ENCODE assay signal across 9 mouse cellular contexts in genomic region chr15:99420521-99421014, GRCm38 (mm10). TPM values are rescaled to one million over a fixed set of nuclear protein-coding genes. Genes with fewer than 3 reads are reported as not detected.
DNase-seq lines count a peak whose midpoint lies in the region; ATAC-seq and TF ChIP-seq lines count a peak whose summit lies in the region.
"Had no signal": no experiment of that assay in that cellular context is flagged by ENCODE, and none has a peak within 500 bp of the region (broad histone marks: within the 10 kb centered on the region; RNA-seq: fewer than 3 reads in every experiment).

No protein-coding gene starts in this region.

- H3K9ac ChIP-seq in hindbrain, embryonic 14.5 days: no peak overlapping the region
- no peak overlapping the region for H3K9ac ChIP-seq in liver, embryonic 12.5 days
- H3K9ac ChIP-seq in neural tube, embryonic 11.5 days (ENCODE audit: low read length): peak overlapping the region; percentile 41

- DNase-seq in CD4-positive, CD25-positive, alpha-beta regulatory T cell, adult 2 months (ENCODE audit: low read depth, low spot score): peak; percentile 25
- DNase-seq in adrenal gland, postnatal 36 days: peak; percentile 51 to 72
- peak; percentile 85 for DNase-seq in gastrocnemius, adult 2 months
- DNase-seq in hindbrain, embryonic 14.5 days (ENCODE audit: low spot score): peak; percentile 73
- DNase-seq in neural tube, embryonic 11.5 days (ENCODE audit: low spot score): peak; percentile 76
- DNase-seq in B cell, adult 2 months: no peak

- ATAC-seq in CD4-positive, CD25-positive, alpha-beta regulatory T cell, adult 4 months: no peak
- peak; percentile 52; the same call in 1 of the 2 replicates for ATAC-seq in hindbrain, embryonic 14.5 days (ENCODE audit: low FRiP score)
- no peak for ATAC-seq in liver, embryonic 12.5 days
- peak; percentile 78 for ATAC-seq in neural tube, embryonic 11.5 days (ENCODE audit: insufficient read depth, low FRiP score, low TSS enrichment)

- no peaks in the 10 kb centered on the region for H3K9me3 ChIP-seq in hindbrain, embryonic 14.5 days (ENCODE audit: control insufficient read depth, low read length)
- no peaks in the 10 kb centered on the region for H3K9me3 ChIP-seq in liver, embryonic 12.5 days (replicated peaks)
- H3K9me3 ChIP-seq in neural tube, embryonic 11.5 days (ENCODE audit: control insufficient read depth, low read length): no peaks in the 10 kb centered on the region

- WGBS in hindbrain, embryonic 14.5 days: 3% methylated on average over 12 of the region's 12 CpGs
- 14% methylated on average over 12 of the region's 12 CpGs for WGBS in liver, embryonic 12.5 days (ENCODE audit: insufficient replicate concordance)
- 7% methylated on average over 12 of the region's 12 CpGs for WGBS in neural tube, embryonic 11.5 days

- peak overlapping the region; percentile 55 for H3K4me3 ChIP-seq in gastrocnemius, adult 2 months
- H3K4me3 ChIP-seq in hindbrain, embryonic 14.5 days (replicated peaks; ENCODE audit: low read length): no peak overlapping the region
- peak overlapping the region; percentile 16 for H3K4me3 ChIP-seq in liver, embryonic 12.5 days
- H3K4me3 ChIP-seq in neural tube, embryonic 11.5 days (ENCODE audit: low read depth, low read length): no peak overlapping the region

- no peak for TF ChIP-seq CTCF in gastrocnemius, adult 2 months (IDR thresholded peaks at IDR 0.05)

- peak overlapping the region; percentile 40 for H3K4me2 ChIP-seq in hindbrain, embryonic 14.5 days (replicated peaks)
- peak overlapping the region; percentile 48 for H3K4me2 ChIP-seq in liver, embryonic 12.5 days
- H3K4me2 ChIP-seq in neural tube, embryonic 11.5 days (ENCODE audit: low read depth): peak overlapping the region; percentile 18

- peaks cover 10% of the 10 kb centered on the region for H3K4me1 ChIP-seq in hindbrain, embryonic 14.5 days (replicated peaks; ENCODE audit: control insufficient read depth, insufficient read depth, low read length)
- peaks cover 36% of the 10 kb centered on the region for H3K4me1 ChIP-seq in liver, embryonic 12.5 days
- no peaks in the 10 kb centered on the region; the same call in 1 of the 2 replicates for H3K4me1 ChIP-seq in neural tube, embryonic 11.5 days (ENCODE audit: control insufficient read depth, insufficient read depth, low read length)

- intact Hi-C loops in gastrocnemius, adult 2 months (cut with DNase I): no loop called here

- H3K27me3 ChIP-seq in hindbrain, embryonic 14.5 days (ENCODE audit: control insufficient read depth, insufficient read depth, low read length): no peaks in the 10 kb centered on the region
- H3K27me3 ChIP-seq in liver, embryonic 12.5 days (replicated peaks): no peaks in the 10 kb centered on the region
- no peaks in the 10 kb centered on the region for H3K27me3 ChIP-seq in neural tube, embryonic 11.5 days (ENCODE audit: control insufficient read depth, insufficient read depth, low read length)

- peak overlapping the region; percentile 86 for H3K27ac ChIP-seq in gastrocnemius, adult 2 months
- peak overlapping the region; percentile 44 for H3K27ac ChIP-seq in hindbrain, embryonic 14.5 days
- peak overlapping the region; percentile 69 for H3K27ac ChIP-seq in liver, embryonic 12.5 days
- peak overlapping the region; percentile 74 for H3K27ac ChIP-seq in neural tube, embryonic 11.5 days (ENCODE audit: low read depth, low read length)
- H3K27ac ChIP-seq: macrophage had no signal

- H3K36me3 ChIP-seq in hindbrain, embryonic 14.5 days (replicated peaks; ENCODE audit: control insufficient read depth, insufficient read depth): peaks cover 36% of the 10 kb centered on the region
- peaks cover 14% of the 10 kb centered on the region; the same call in 1 of the 2 replicates for H3K36me3 ChIP-seq in liver, embryonic 12.5 days
- H3K36me3 ChIP-seq in neural tube, embryonic 11.5 days (ENCODE audit: control insufficient read depth, insufficient read depth, low read length): peaks cover 10% of the 10 kb centered on the region

RNA-seq across cellular contexts. Expression of gene Tmbim6, which starts 27.9 kb away (rescaled TPM):
- polyA plus RNA-seq in CD4-positive, CD25-positive, alpha-beta regulatory T cell, adult 4 months (2017; shearing (Covaris generic)): 1,000 to 10,000 TPM; 1,029 to 1,509 TPM
- 100 to 1,000 TPM; 506 to 839 TPM for total RNA-seq in adrenal gland, postnatal 36 days (2021)
- 100 to 1,000 TPM; 181 to 184 TPM for total RNA-seq in gastrocnemius, adult 2 months (2021)
- 262 and 272 TPM in 2 replicates for polyA plus RNA-seq in hindbrain, embryonic 14.5 days (2014; fragmentation: Nextera tagmentation; extraction: Ambion mirVana)
- 199 and 201 TPM in 2 replicates for polyA plus RNA-seq in liver, embryonic 12.5 days (2016; fragmentation: Nextera tagmentation; extraction: Ambion mirVana)
- 237 and 246 TPM in 2 replicates for polyA plus RNA-seq in neural tube, embryonic 11.5 days (2014; fragmentation: Nextera tagmentation; extraction: Ambion mirVana)

RNA-seq across cellular contexts. Expression of gene Nckap5l, which starts 37.0 kb away (rescaled TPM):
- polyA plus RNA-seq in CD4-positive, CD25-positive, alpha-beta regulatory T cell, adult 4 months (2017; shearing (Covaris generic)): 1 to 10 TPM; 1.2 to 2.3 TPM
- total RNA-seq in adrenal gland, postnatal 36 days (2021): 10 to 100 TPM; 30.4 to 36.0 TPM
- total RNA-seq in gastrocnemius, adult 2 months (2021): 1 to 10 TPM; 2.3 to 2.7 TPM
- 16.2 and 19.3 TPM in 2 replicates for polyA plus RNA-seq in hindbrain, embryonic 14.5 days (2014; fragmentation: Nextera tagmentation; extraction: Ambion mirVana)
- polyA plus RNA-seq in liver, embryonic 12.5 days (2016; fragmentation: Nextera tagmentation; extraction: Ambion mirVana): 2.3 and 2.6 TPM in 2 replicates
- 14.9 TPM in 2 replicates for polyA plus RNA-seq in neural tube, embryonic 11.5 days (2014; fragmentation: Nextera tagmentation; extraction: Ambion mirVana)

RNA-seq across cellular contexts. Expression of gene Fmnl3, which starts 50.3 kb away (rescaled TPM):
- polyA plus RNA-seq in CD4-positive, CD25-positive, alpha-beta regulatory T cell, adult 4 months (2017; shearing (Covaris generic)): 10 to 100 TPM in 1 of 2 experiments, 1 to 10 TPM in 1; 7.7 to 16.0 TPM
- 10 to 100 TPM; 17.3 to 22.1 TPM for total RNA-seq in adrenal gland, postnatal 36 days (2021)
- total RNA-seq in gastrocnemius, adult 2 months (2021): 1 to 10 TPM; 5.5 to 7.2 TPM
- polyA plus RNA-seq in hindbrain, embryonic 14.5 days (2014; fragmentation: Nextera tagmentation; extraction: Ambion mirVana): 9.0 and 9.2 TPM in 2 replicates
- 7.4 and 8.6 TPM in 2 replicates for polyA plus RNA-seq in liver, embryonic 12.5 days (2016; fragmentation: Nextera tagmentation; extraction: Ambion mirVana)
- 13.7 and 14.5 TPM in 2 replicates for polyA plus RNA-seq in neural tube, embryonic 11.5 days (2014; fragmentation: Nextera tagmentation; extraction: Ambion mirVana)

RNA-seq across cellular contexts. Expression of gene Bcdin3d, which starts 54.0 kb away (rescaled TPM):
- 10 to 100 TPM; 27.9 to 41.0 TPM for polyA plus RNA-seq in CD4-positive, CD25-positive, alpha-beta regulatory T cell, adult 4 months (2017; shearing (Covaris generic))
- total RNA-seq in adrenal gland, postnatal 36 days (2021): 1 to 10 TPM; 5.3 to 6.6 TPM
- 1 to 10 TPM; 4.3 to 4.5 TPM for total RNA-seq in gastrocnemius, adult 2 months (2021)
- polyA plus RNA-seq in hindbrain, embryonic 14.5 days (2014; fragmentation: Nextera tagmentation; extraction: Ambion mirVana): 16.5 and 19.6 TPM in 2 replicates
- 7.9 TPM in 2 replicates for polyA plus RNA-seq in liver, embryonic 12.5 days (2016; fragmentation: Nextera tagmentation; extraction: Ambion mirVana)
- 17.6 and 18.1 TPM in 2 replicates for polyA plus RNA-seq in neural tube, embryonic 11.5 days (2014; fragmentation: Nextera tagmentation; extraction: Ambion mirVana)

Comparison
In these comparisons a context has a peak if more than half of its experiments do, and no peak if none do; other contexts are left out.
1. DNase-seq: peak in CD4-positive, CD25-positive, alpha-beta regulatory T cell, adult 2 months (single experiment), adrenal gland, postnatal 36 days (2 of 2), gastrocnemius, adult 2 months (single experiment), hindbrain, embryonic 14.5 days (single experiment) and neural tube, embryonic 11.5 days (single experiment); none in B cell, adult 2 months (0 of 2).
2. ATAC-seq: peak in hindbrain, embryonic 14.5 days (single experiment) and neural tube, embryonic 11.5 days (single experiment); none in CD4-positive, CD25-positive, alpha-beta regulatory T cell, adult 4 months (single experiment) and liver, embryonic 12.5 days (single experiment).
3. H3K4me3 ChIP-seq: peak in gastrocnemius, adult 2 months (single experiment) and liver, embryonic 12.5 days (single experiment); none in hindbrain, embryonic 14.5 days (single experiment) and neural tube, embryonic 11.5 days (single experiment).
4. Peak in every context shown above with its lines, with median percentiles within 50 percentile points of each other: H3K27ac ChIP-seq and H3K4me2 ChIP-seq.